Mouse (Mus musculus) subcutaneous adipose tissue, adult 2 months (tissue): ENCODE data around the gene Ctsa. TPM values are rescaled to one million over a fixed set of nuclear protein-coding genes. Genes with fewer than 3 reads are reported as not detected.

Experiments used
- polyA plus RNA-seq: library from polyadenylated mRNA; depleted of rRNA; stranded (reverse); fragments of >200 nt; gene quantifications from 2 replicates; pipeline ENCODE4 v1.2.3, GENCODE M21; 2012; ENCODE audit warnings: low replicate concordance; rRNA removed

The Ctsa gene
- 400 and 457 TPM in 2 replicates for polyA plus RNA-seq

DNA sequence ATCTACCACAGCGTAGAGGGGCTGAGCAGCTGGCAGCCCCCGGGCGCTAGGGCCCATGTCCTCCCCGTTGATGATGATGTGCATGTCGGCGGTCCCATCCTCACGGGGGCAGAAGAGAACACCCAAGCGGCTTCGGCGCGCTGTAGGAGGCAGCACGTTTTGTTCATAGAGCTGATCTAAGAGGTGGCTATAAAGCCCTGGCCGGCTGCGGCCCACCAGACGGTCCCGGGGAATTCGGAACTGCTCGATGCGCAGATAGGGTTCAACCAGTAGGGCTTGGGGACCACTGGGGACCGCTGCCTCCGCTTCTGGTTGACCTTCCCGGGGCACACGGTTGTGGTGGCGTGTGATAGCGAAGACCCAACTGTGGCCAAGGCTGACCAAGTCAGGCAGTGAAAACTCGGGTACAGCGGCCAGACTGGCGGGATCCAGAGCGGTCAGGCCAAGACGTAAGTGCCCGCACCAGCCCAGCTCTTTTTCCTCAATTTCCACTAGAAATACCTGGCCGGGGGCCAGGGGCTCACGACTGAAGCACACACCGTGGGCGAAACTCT, at the start of gene Ctsa:
Gene Ctsa, plus strand, starts transcription at position 126 of the 554 bp plus-strand sequence.

DNA sequence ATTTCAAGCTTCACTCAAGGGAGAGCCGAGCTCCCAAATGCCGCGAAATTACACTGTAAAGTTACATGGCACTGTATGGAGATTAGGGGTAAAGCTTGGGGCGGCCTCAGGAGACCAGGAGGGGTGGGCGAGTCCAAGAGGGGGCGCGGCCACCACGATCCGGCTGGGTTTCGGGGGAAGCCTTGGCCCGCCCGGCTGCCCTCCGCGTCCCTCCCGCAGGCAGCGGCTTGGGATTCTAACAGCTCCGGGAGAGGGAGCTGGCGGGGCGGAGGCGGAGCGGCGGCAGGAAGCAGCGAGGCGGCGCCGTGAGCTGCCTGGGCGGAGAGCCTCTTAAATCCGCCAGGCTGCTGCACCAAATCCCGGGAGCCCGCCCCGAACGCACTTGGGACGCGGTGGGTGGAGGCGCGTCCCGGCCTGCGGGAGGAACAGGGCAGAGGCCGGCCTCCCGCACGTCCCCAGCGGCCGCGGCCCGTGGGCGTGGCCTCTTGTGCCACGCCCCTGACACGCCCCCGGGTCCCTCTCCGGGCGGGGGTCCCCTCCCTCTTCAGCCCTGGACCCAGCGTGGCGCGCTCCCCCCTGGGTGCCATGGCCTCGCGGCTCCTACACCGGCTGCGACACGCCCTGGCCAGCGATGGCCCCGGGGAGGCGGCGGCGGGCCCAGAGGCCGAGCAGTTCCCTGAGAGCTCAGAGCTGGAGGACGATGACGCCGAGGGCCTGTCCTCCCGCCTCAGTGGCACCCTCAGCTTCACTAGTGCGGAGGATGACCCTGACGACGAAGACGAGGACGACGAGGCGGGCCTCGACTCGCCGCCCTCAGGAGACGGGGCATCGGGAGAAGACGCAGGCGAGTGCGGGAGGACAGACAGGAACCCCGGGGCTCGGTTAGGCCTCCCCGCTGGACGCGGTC, 46.9 kb upstream of the Ctsa start, which contains the start of gene Snx21:
Gene Snx21, plus strand, starts transcription at position 343 of the 907 bp plus-strand sequence.

GRCm38 (mm10) chr2:164804533-164805331, 27.9 kb upstream of the Ctsa start, which contains the start of the genes Acot8 and Zswim3:
Acot8 (minus strand) TSS chr2:164804882.
Zswim3 (plus strand) TSS chr2:164805098.

GRCm38 (mm10) chr2:164822636-164823165, 10.0 kb upstream of the Ctsa start, which contains the start of gene Zswim1:
Zswim1 (plus strand) TSS chr2:164822686.

GRCm38 (mm10) chr2:164828437-164828836, 4.2 kb upstream of the Ctsa start, which contains the start of gene Spata25:
Spata25 (minus strand) TSS chr2:164828537.

DNA sequence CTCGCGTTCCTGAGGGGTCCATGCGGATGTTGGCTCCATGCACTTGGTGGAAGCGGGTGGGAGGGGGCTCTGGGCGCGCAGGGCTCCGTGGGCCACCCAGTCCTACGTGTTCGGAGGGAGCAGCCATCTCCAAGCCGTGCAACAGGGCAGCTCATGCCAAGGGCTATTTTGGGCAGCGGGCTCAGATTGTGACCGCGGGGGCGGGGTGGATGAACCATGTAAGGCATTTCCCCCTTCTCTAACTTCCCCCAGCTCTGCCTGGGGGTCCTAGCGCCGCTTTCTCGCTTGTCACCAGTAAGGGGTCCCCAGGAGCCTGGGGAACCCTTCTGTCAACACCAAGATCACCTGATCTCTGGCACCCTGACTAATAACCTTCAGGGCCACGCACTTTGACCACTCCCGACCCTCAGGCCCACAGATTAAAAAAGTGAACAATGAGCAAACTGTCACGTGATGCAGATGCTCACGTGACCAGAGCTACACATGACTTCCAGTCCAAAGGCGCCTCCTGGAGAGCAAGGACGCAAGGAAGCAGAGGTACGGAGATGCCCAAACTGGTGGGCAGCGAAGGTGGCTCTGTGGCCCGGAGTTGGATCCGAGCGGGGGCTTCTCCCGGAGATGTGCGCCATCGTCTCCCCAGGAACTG, 764 bp downstream of the Ctsa start, which contains the start of gene Neurl2:
Gene Neurl2, minus strand, starts transcription at position 143 of the 646 bp plus-strand sequence.

GRCm38 (mm10) chr2:164857101-164857821, 24.6 kb downstream of the Ctsa start, which contains the start of gene Pltp:
Pltp (minus strand) TSS chr2:164857711.

GRCm38 (mm10) chr2:164879228-164879567, 46.5 kb downstream of the Ctsa start, which contains the start of gene Pcif1:
Pcif1 (plus strand) TSS chr2:164879304.

Other genes with a start within 250 kb of the Ctsa start
- 0.18 TPM in 1 of 2 replicates, not detected in the other for gene Wfdc6a, start 247.4 kb upstream of the Ctsa start, polyA plus RNA-seq
- 0.98 TPM in 1 of 2 replicates, not detected in the other for gene Eppin, start 239.3 kb upstream of the Ctsa start, polyA plus RNA-seq
- 0.24 TPM in 1 of 2 replicates, not detected in the other for gene Wfdc6b, start 219.4 kb upstream of the Ctsa start, polyA plus RNA-seq
- gene Wfdc8, start 219.2 kb upstream of the Ctsa start, polyA plus RNA-seq: 0.62 TPM in 1 of 2 replicates, not detected in the other
- gene Wfdc16, start 194.1 kb upstream of the Ctsa start, polyA plus RNA-seq: 0.76 TPM in 1 of 2 replicates, not detected in the other
- gene Wfdc10, start 176.8 kb upstream of the Ctsa start, polyA plus RNA-seq: 1.4 and 18.5 TPM in 2 replicates
- gene Wfdc9, start 176.3 kb upstream of the Ctsa start, polyA plus RNA-seq: 0.30 TPM in 1 of 2 replicates, not detected in the other
- gene Wfdc11, start 158.8 kb upstream of the Ctsa start, polyA plus RNA-seq: not detected in 2 replicates
- gene Wfdc13, start 147.8 kb upstream of the Ctsa start, polyA plus RNA-seq: 0.11 and 2.3 TPM in 2 replicates
- not detected in 2 replicates for gene Spint4, start 134.4 kb upstream of the Ctsa start, polyA plus RNA-seq
- not detected in 2 replicates for gene Spint5, start 117.6 kb upstream of the Ctsa start, polyA plus RNA-seq
- gene Wfdc3, start 86.9 kb upstream of the Ctsa start, polyA plus RNA-seq: 0.32 and 2.2 TPM in 2 replicates
- 17.5 and 56.8 TPM in 2 replicates for gene Dnttip1, start 86.9 kb upstream of the Ctsa start, polyA plus RNA-seq
- gene Ube2c, start 63.0 kb upstream of the Ctsa start, polyA plus RNA-seq: 17.6 and 48.9 TPM in 2 replicates
- gene Tnnc2, start 52.9 kb upstream of the Ctsa start, polyA plus RNA-seq: 1.2 and 1.9 TPM in 2 replicates
- 42.9 and 43.3 TPM in 2 replicates for gene Snx21, start 47.0 kb upstream of the Ctsa start, polyA plus RNA-seq
- 34.8 and 35.5 TPM in 2 replicates for gene Acot8, start 28.0 kb upstream of the Ctsa start, polyA plus RNA-seq
- 3.8 and 4.6 TPM in 2 replicates for gene Zswim3, start 27.8 kb upstream of the Ctsa start, polyA plus RNA-seq
- 10.9 and 14.6 TPM in 2 replicates for gene Zswim1, start 10.2 kb upstream of the Ctsa start, polyA plus RNA-seq
- gene Spata25, start 4.3 kb upstream of the Ctsa start, polyA plus RNA-seq: 0.16 and 0.33 TPM in 2 replicates
- 11.6 and 15.4 TPM in 2 replicates for gene Neurl2, start 583 bp downstream of the Ctsa start, polyA plus RNA-seq
- 463 and 530 TPM in 2 replicates for gene Pltp, start 24.8 kb downstream of the Ctsa start, polyA plus RNA-seq
- 33.5 and 43.1 TPM in 2 replicates for gene Pcif1, start 46.4 kb downstream of the Ctsa start, polyA plus RNA-seq
- 23.1 and 35.5 TPM in 2 replicates for gene Zfp335, start 78.9 kb downstream of the Ctsa start, polyA plus RNA-seq
- 7.3 and 28.2 TPM in 2 replicates for gene Mmp9, start 107.9 kb downstream of the Ctsa start, polyA plus RNA-seq
- gene Slc12a5, start 127.9 kb downstream of the Ctsa start, polyA plus RNA-seq: 3.4 and 4.1 TPM in 2 replicates
- 20.5 and 46.5 TPM in 2 replicates for gene Ncoa5, start 202.0 kb downstream of the Ctsa start, polyA plus RNA-seq
- gene Cd40, start 222.8 kb downstream of the Ctsa start, polyA plus RNA-seq: 8.3 and 10.2 TPM in 2 replicates